21 mouse cellular contexts compared by ENCODE assay signal in genomic region chr8:11886824-11887223, GRCm38 (mm10). TPM values are rescaled to one million over a fixed set of nuclear protein-coding genes. Genes with fewer than 3 reads are reported as not detected.
DNase-seq lines count a peak whose midpoint lies in the region; ATAC-seq and TF ChIP-seq lines count a peak whose summit lies in the region.
"Had no signal": no experiment of that assay in that cellular context is flagged by ENCODE, and none has a peak within 500 bp of the region (broad histone marks: within the 10 kb centered on the region; RNA-seq: fewer than 3 reads in every experiment).

No protein-coding gene starts in this region.

- 94% methylated on average over 2 of the region's 2 CpGs for WGBS in forebrain, embryonic 11.5 days
- WGBS in forebrain, postnatal 0 days = 95% methylated on average over 2 of the region's 2 CpGs
- WGBS in midbrain, embryonic 10.5 days = 95% methylated on average over 2 of the region's 2 CpGs
- WGBS in neural tube, embryonic 13.5 days = 90% methylated on average over 2 of the region's 2 CpGs

- no peak for DNase-seq in forebrain, embryonic 11.5 days (ENCODE audit: low spot score)
- no peak for DNase-seq in forebrain, postnatal 0 days
- no peak for DNase-seq in midbrain, embryonic 10.5 days (ENCODE audit: low spot score)
- no peak for DNase-seq in testis, postnatal 14 days (ENCODE audit: low spot score)
- DNase-seq in gastrocnemius, adult 8-10 months (ENCODE audit: low spot score in 2 of 2) = no peak
- no peak for DNase-seq in adrenal gland, adult (ENCODE audit: inconsistent age in 2 of 2, low spot score in 1 of 2)
- DNase-seq: adrenal gland, postnatal 10 days; cerebellum, adult 2 months; heart, adult 18-20 months; heart, postnatal 10 days; kidney, postnatal 10 days; layer of hippocampus, adult 9-11 months; liver; lung, embryonic 14.5 days had no signal

- peak overlapping the region; percentile 37 for H3K27ac ChIP-seq in forebrain, embryonic 11.5 days (ENCODE audit: low read depth, low read length)
- H3K27ac ChIP-seq in forebrain, postnatal 0 days (ENCODE audit: low read depth, low read length) = peak overlapping the region; percentile 85
- peak overlapping the region; percentile 87 for H3K27ac ChIP-seq in midbrain, embryonic 10.5 days (replicated peaks)
- peak overlapping the region; percentile 75 for H3K27ac ChIP-seq in neural tube, embryonic 13.5 days (replicated peaks)

- no peaks in the 10 kb centered on the region for H3K27me3 ChIP-seq in forebrain, embryonic 11.5 days (ENCODE audit: control insufficient read depth, insufficient read depth, low read length)
- H3K27me3 ChIP-seq in forebrain, postnatal 0 days (ENCODE audit: insufficient read depth, low read length) = no peaks in the 10 kb centered on the region
- H3K27me3 ChIP-seq in midbrain, embryonic 10.5 days (ENCODE audit: low read depth, poor library complexity, severe bottlenecking) = no peaks in the 10 kb centered on the region
- H3K27me3 ChIP-seq in neural tube, embryonic 13.5 days = no peaks in the 10 kb centered on the region

- H3K4me2 ChIP-seq in forebrain, embryonic 11.5 days (ENCODE audit: low read depth, low read length, severe bottlenecking) = no peak overlapping the region
- no peak overlapping the region for H3K4me2 ChIP-seq in forebrain, postnatal 0 days (ENCODE audit: low read depth)
- no peak overlapping the region for H3K4me2 ChIP-seq in neural tube, embryonic 13.5 days
- H3K4me2 ChIP-seq: lung, embryonic 14.5 days had no signal

- ATAC-seq in forebrain, embryonic 11.5 days (replicated peaks; ENCODE audit: low FRiP score) = peak; percentile 55; the same call in 1 of the 2 replicates
- ATAC-seq in forebrain, postnatal 0 days = peak; percentile 32
- peak; percentile 60 for ATAC-seq in neural tube, embryonic 13.5 days (ENCODE audit: low read depth)
- ATAC-seq: CD4-positive, CD25-positive, alpha-beta regulatory T cell, adult 4 months; intestine, postnatal 0 days had no signal

- H3K36me3 ChIP-seq in forebrain, embryonic 11.5 days (ENCODE audit: control insufficient read depth, insufficient read depth, low read length) = no peaks in the 10 kb centered on the region
- H3K36me3 ChIP-seq in forebrain, postnatal 0 days (ENCODE audit: insufficient read depth) = no peaks in the 10 kb centered on the region
- no peaks in the 10 kb centered on the region for H3K36me3 ChIP-seq in midbrain, embryonic 10.5 days
- H3K36me3 ChIP-seq in neural tube, embryonic 13.5 days = no peaks in the 10 kb centered on the region

- H3K4me1 ChIP-seq in forebrain, embryonic 11.5 days (replicated peaks; ENCODE audit: control insufficient read depth, insufficient read depth, low read length) = peaks cover 15% of the 10 kb centered on the region
- peaks cover 10% of the 10 kb centered on the region for H3K4me1 ChIP-seq in forebrain, postnatal 0 days (ENCODE audit: insufficient read depth)
- peaks cover 43% of the 10 kb centered on the region for H3K4me1 ChIP-seq in midbrain, embryonic 10.5 days
- H3K4me1 ChIP-seq in neural tube, embryonic 13.5 days (replicated peaks) = peaks cover 27% of the 10 kb centered on the region

- no peak for TF ChIP-seq CTCF in forebrain, postnatal 0 days (IDR thresholded peaks at IDR 0.05; ENCODE audit: low read depth)

- no peak overlapping the region for H3K4me3 ChIP-seq in forebrain, embryonic 11.5 days (ENCODE audit: low read depth, low read length)
- H3K4me3 ChIP-seq in forebrain, postnatal 0 days (ENCODE audit: low read depth, low read length) = no peak overlapping the region
- no peak overlapping the region for H3K4me3 ChIP-seq in midbrain, embryonic 10.5 days
- no peak overlapping the region for H3K4me3 ChIP-seq in neural tube, embryonic 13.5 days
- H3K4me3 ChIP-seq: myocyte had no signal

- peak overlapping the region; percentile 27; the same call in 1 of the 2 replicates for H3K9ac ChIP-seq in forebrain, embryonic 11.5 days (ENCODE audit: low read length)
- no peak overlapping the region for H3K9ac ChIP-seq in forebrain, postnatal 0 days
- peak overlapping the region; percentile 42; the same call in 1 of the 2 replicates for H3K9ac ChIP-seq in neural tube, embryonic 13.5 days
- H3K9ac ChIP-seq: lung, embryonic 14.5 days had no signal

- no peaks in the 10 kb centered on the region for H3K9me3 ChIP-seq in forebrain, embryonic 11.5 days (ENCODE audit: control insufficient read depth, low read length)
- H3K9me3 ChIP-seq in forebrain, postnatal 0 days (ENCODE audit: low read length) = no peaks in the 10 kb centered on the region
- peaks cover 16% of the 10 kb centered on the region for H3K9me3 ChIP-seq in midbrain, embryonic 10.5 days (replicated peaks)
- H3K9me3 ChIP-seq in neural tube, embryonic 13.5 days = peaks cover 15% of the 10 kb centered on the region; the same call in 1 of the 2 replicates

RNA-seq across cellular contexts. Expression of gene Tex29, which starts 46.5 kb away (rescaled TPM):
- 0.24 TPM in 1 of 2 replicates, not detected in the other for polyA plus RNA-seq in forebrain, embryonic 11.5 days (2014; fragmentation: Nextera tagmentation; extraction: Ambion mirVana)
- total RNA-seq in forebrain, postnatal 0 days (2014; rRNA removed) = not detected in 2 replicates
- 1.4 and 1.6 TPM in 2 replicates for polyA plus RNA-seq in forebrain, postnatal 0 days (2015; fragmentation: Nextera tagmentation; extraction: Ambion mirVana)
- 0.20 TPM in 1 of 2 replicates, not detected in the other for polyA plus RNA-seq in midbrain, embryonic 10.5 days (2016; fragmentation: Nextera tagmentation; extraction: Ambion mirVana)
- polyA plus RNA-seq in neural tube, embryonic 13.5 days (2015; fragmentation: Nextera tagmentation; extraction: Ambion mirVana) = 0.43 TPM in 1 of 2 replicates, not detected in the other
- not detected for total RNA-seq in gastrocnemius, adult 8-10 months (2022)
- total RNA-seq: adrenal gland, postnatal 10 days; heart, adult 18-20 months; heart, postnatal 10 days; MEL had no signal
- polyA plus RNA-seq: CD4-positive, CD25-positive, alpha-beta regulatory T cell, adult 4 months; cerebellum, adult 2 months; cortical plate, adult 2 months; lung, embryonic 14.5 days; myocyte; thymus, postnatal 0 days had no signal

Comparison
In these comparisons a context has a peak if more than half of its experiments do, and no peak if none do; other contexts are left out.
1. H3K27ac ChIP-seq: peak in every context shown above with its lines; median percentile 87 in midbrain, embryonic 10.5 days; 85 in forebrain, postnatal 0 days; 75 in neural tube, embryonic 13.5 days; 37 in forebrain, embryonic 11.5 days.